Mouse (Mus musculus) heart, postnatal 0 days (tissue): ENCODE measurements around the gene Scn4a.

Source experiments
- CTCF ChIP-seq: IDR thresholded peaks from 2 replicates; pipeline ENCODE4 v1.5.1; 2016; ENCODE audit warnings: antibody characterized with exemption, control low read depth, low read depth
- EP300 ChIP-seq: IDR thresholded peaks from 2 replicates; pipeline ENCODE4 v1.6.1; 2016; ENCODE audit warnings: antibody characterized with exemption, low read depth

DNA sequence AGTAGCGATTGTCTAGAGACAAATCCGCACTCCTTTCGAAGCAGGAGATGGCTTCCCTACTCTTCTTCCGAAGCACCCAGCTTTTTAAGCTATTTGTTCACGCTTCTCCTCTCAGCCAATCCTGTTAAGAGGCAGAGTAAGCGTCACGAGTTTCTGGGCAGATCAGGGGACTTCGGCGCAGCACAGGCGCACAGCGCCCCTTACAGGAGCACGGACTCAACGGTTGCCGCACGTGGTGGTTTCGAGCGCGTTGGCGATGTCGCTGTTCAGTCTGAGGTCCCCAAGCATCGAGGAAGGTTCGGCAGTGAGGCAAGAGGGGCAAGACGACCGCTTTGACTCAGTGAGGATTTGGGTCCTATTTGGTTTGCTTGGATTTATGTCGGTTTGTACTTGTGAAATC, 76.6 kb downstream of the Scn4a start, which contains the start of gene Tcam1:
- TF ChIP-seq CTCF (peak; percentile 75), EP300 (no peak)
